Mouse (Mus musculus) cortical plate, adult 2 months (tissue): Measurements from ENCODE around the gene Cebpa. TPM values are rescaled to one million over a fixed set of nuclear protein-coding genes. Genes with fewer than 3 reads are reported as not detected.

ENCODE experiments used
- H3K27ac ChIP-seq: fragments of 200-500 bp; 2 replicates; pipeline ENCODE4 v1.5.1; 2012; ENCODE audit warnings: low read length, control low read depth, inconsistent platforms; ENCODE audit not compliant: insufficient read depth
- H3K4me1 ChIP-seq: fragments of 200-500 bp; 2 replicates; pipeline ENCODE4 v1.6.1; 2011; ENCODE audit warnings: low read length; ENCODE audit not compliant: control insufficient read depth, insufficient read depth
- H3K4me3 ChIP-seq: fragments of 200-500 bp; 2 replicates; pipeline ENCODE4 v1.5.1; 2011; ENCODE audit warnings: mild to moderate bottlenecking, low read length, control low read depth; ENCODE audit not compliant: insufficient read depth
- CTCF ChIP-seq: fragments of 200-500 bp; IDR thresholded peaks from 2 replicates; pipeline ENCODE4 v1.5.1; 2011; ENCODE audit warnings: mild to moderate bottlenecking, control low read depth, low read length; ENCODE audit not compliant: insufficient read depth; ENCODE audit errors: extremely low read depth
- POLR2A ChIP-seq: fragments of 200-500 bp; IDR thresholded peaks from 2 replicates; pipeline ENCODE4 v1.6.1; 2011; ENCODE audit warnings: mild to moderate bottlenecking, low read length, control low read depth; ENCODE audit not compliant: insufficient read depth; ENCODE audit errors: extremely low read depth
- polyA plus RNA-seq: library from polyadenylated mRNA; depleted of rRNA; stranded (reverse); fragments of >200 nt; gene quantifications from 2 replicates; pipeline ENCODE4 v1.2.3, GENCODE M21; 2012

Gene Cebpa
- polyA plus RNA-seq, 1 experiment: 6.5 TPM

- Histone ChIP-seq H3K27ac (peak overlapping the region; percentile 53), H3K4me1 (no peaks in the 10 kb centered on the region), H3K4me3 (peak overlapping the region; percentile 53)
- no peak for TF ChIP-seq POLR2A
- no peak for TF ChIP-seq CTCF
Measured at GRCm38 (mm10) chr7:35118099-35118781, 853 bp upstream of the Cebpa start.

- no peak overlapping the region for H3K27ac ChIP-seq
- peak overlapping the region; percentile 53 for H3K4me3 ChIP-seq
- TF ChIP-seq POLR2A (no peak), CTCF (no peak)
- H3K4me1 ChIP-seq: no peaks in the 10 kb centered on the region
Measured at GRCm38 (mm10) chr7:35119506-35120145, 533 bp downstream of the Cebpa start.

GRCm38 (mm10) chr7:35120146-35120691, 1.1 kb downstream of the Cebpa start:
- Histone ChIP-seq H3K27ac (no peak overlapping the region), H3K4me3 (peak overlapping the region; percentile 53), H3K4me1 (no peaks in the 10 kb centered on the region)
- TF ChIP-seq POLR2A (no peak), CTCF (no peak)

- no peak for TF ChIP-seq POLR2A
- TF ChIP-seq CTCF: no peak
- Histone ChIP-seq H3K27ac (no peak overlapping the region), H3K4me1 (no peaks in the 10 kb centered on the region), H3K4me3 (no peak overlapping the region; the same call in 1 of the 2 replicates)
Measured at GRCm38 (mm10) chr7:35121150-35121549, 2.1 kb downstream of the Cebpa start.

GRCm38 (mm10) chr7:35122401-35123320, 3.6 kb downstream of the Cebpa start:
- TF ChIP-seq CTCF (no peak), POLR2A (no peak)
- H3K27ac ChIP-seq: no peak overlapping the region
- H3K4me3 ChIP-seq: no peak overlapping the region
- peaks cover 2% of the 10 kb centered on the region; the same call in 1 of the 2 replicates for H3K4me1 ChIP-seq

GRCm38 (mm10) chr7:35123431-35123953, 4.4 kb downstream of the Cebpa start:
- no peak overlapping the region for H3K4me3 ChIP-seq
- peaks cover 2% of the 10 kb centered on the region; the same call in 1 of the 2 replicates for H3K4me1 ChIP-seq
- no peak overlapping the region for H3K27ac ChIP-seq
- TF ChIP-seq POLR2A (no peak), CTCF (no peak)

- TF ChIP-seq POLR2A (no peak), CTCF (no peak)
- Histone ChIP-seq H3K27ac (no peak overlapping the region), H3K4me3 (no peak overlapping the region), H3K4me1 (peaks cover 2% of the 10 kb centered on the region; the same call in 1 of the 2 replicates)
Measured at GRCm38 (mm10) chr7:35124216-35124615, 5.1 kb downstream of the Cebpa start.

- Histone ChIP-seq H3K4me3 (no peak overlapping the region), H3K27ac (no peak overlapping the region), H3K4me1 (peaks cover 2% of the 10 kb centered on the region; the same call in 1 of the 2 replicates)
- no peak for TF ChIP-seq CTCF
Measured at GRCm38 (mm10) chr7:35124745-35125144, 5.7 kb downstream of the Cebpa start.

- no peak overlapping the region for H3K4me3 ChIP-seq
- TF ChIP-seq CTCF (no peak), POLR2A (no peak)
- H3K27ac ChIP-seq: no peak overlapping the region
- H3K4me1 ChIP-seq: peaks cover 2% of the 10 kb centered on the region; the same call in 1 of the 2 replicates
Measured at GRCm38 (mm10) chr7:35125971-35126370, 6.9 kb downstream of the Cebpa start.
